Mouse (Mus musculus): Measurements from ENCODE around the gene Pcna.

The Pcna gene

GRCm38 (mm10) chr2:132232413-132232945 is 20.6 kb downstream of the Pcna start:
- DNase-seq = no peak

- DNase-seq = no peak
Observed at GRCm38 (mm10) chr2:132224359-132224758, 28.8 kb downstream of the Pcna start.

- no peak for DNase-seq
Observed at GRCm38 (mm10) chr2:132221611-132222073, 31.5 kb downstream of the Pcna start.

- no peak for DNase-seq
Observed at GRCm38 (mm10) chr2:132211995-132212656, 41.0 kb downstream of the Pcna start.

GRCm38 (mm10) chr2:132210806-132211312 is 42.3 kb downstream of the Pcna start:
- DNase-seq = no peak

GRCm38 (mm10) chr2:132208246-132208881 is 44.8 kb downstream of the Pcna start:
- DNase-seq = no peak

- no peak for DNase-seq
Observed at GRCm38 (mm10) chr2:132206316-132206881, 46.7 kb downstream of the Pcna start.

GRCm38 (mm10) chr2:132205549-132205948 is 47.6 kb downstream of the Pcna start:
- no peak for DNase-seq

GRCm38 (mm10) chr2:132203773-132204172 is 49.3 kb downstream of the Pcna start:
- DNase-seq = no peak

- no peak for DNase-seq
Observed at GRCm38 (mm10) chr2:132203186-132203585, 49.9 kb downstream of the Pcna start.
